Mouse (Mus musculus) ES-Bruce4 (cell line): ENCODE results near the gene Hoxa4.

Experiments used
- CTCF ChIP-seq: IDR thresholded peaks from one replicate; pipeline ENCODE4 v1.8.1; 2011; ENCODE audit warnings: low read depth, low read length
- POLR2A ChIP-seq: IDR thresholded peaks from one replicate; pipeline ENCODE4 v1.8.1; 2011; ENCODE audit warnings: low read length; ENCODE audit not compliant: insufficient read depth

GRCm38 (mm10) chr6:52185222-52185621 lies 6.3 kb downstream of the Hoxa4 start:
- TF ChIP-seq CTCF (no peak), POLR2A (no peak)
